Mouse (Mus musculus) embryonic facial prominence, embryonic 15.5 days (tissue): ENCODE results near the gene Rasal1. TPM values are rescaled to one million over a fixed set of nuclear protein-coding genes. Genes with fewer than 3 reads are reported as not detected.

Experiments used
- polyA plus RNA-seq: library from polyadenylated mRNA; unstranded; fragments of >200 nt; fragmentation: Nextera tagmentation; extraction: Ambion mirVana; gene quantifications from 2 replicates; pipeline ENCODE4 v1.2.1, GENCODE M21; 2015

Gene Rasal1
- polyA plus RNA-seq, 1 experiment from 2014 or later, result 1.2 TPM

Other genes with a start within 250 kb of the Rasal1 start
- gene Lhx5, start 217.1 kb upstream of the Rasal1 start, polyA plus RNA-seq, result 0.05 TPM in 2 replicates
- gene Sdsl, start 176.0 kb upstream of the Rasal1 start, polyA plus RNA-seq, result 0.95 and 1.7 TPM in 2 replicates
- not detected in 2 replicates for gene Sds, start 172.3 kb upstream of the Rasal1 start, polyA plus RNA-seq
- gene Plbd2, start 145.2 kb upstream of the Rasal1 start, polyA plus RNA-seq, result 58.6 and 67.9 TPM in 2 replicates
- gene Slc8b1, start 137.6 kb upstream of the Rasal1 start, polyA plus RNA-seq, result 9.0 and 9.3 TPM in 2 replicates
- 28.4 and 28.6 TPM in 2 replicates for gene Tpcn1, start 60.1 kb upstream of the Rasal1 start, polyA plus RNA-seq
- gene Iqcd, start 59.8 kb upstream of the Rasal1 start, polyA plus RNA-seq, result 1.9 and 3.2 TPM in 2 replicates
- 15.5 and 15.8 TPM in 2 replicates for gene Rita1, start 36.2 kb upstream of the Rasal1 start, polyA plus RNA-seq
- gene Ddx54, start 36.1 kb upstream of the Rasal1 start, polyA plus RNA-seq, result 43.4 and 44.5 TPM in 2 replicates
- 0.92 and 2.5 TPM in 2 replicates for gene Cfap73, start 14.6 kb upstream of the Rasal1 start, polyA plus RNA-seq
- 6.2 and 7.7 TPM in 2 replicates for gene Dtx1, start 63.1 kb downstream of the Rasal1 start, polyA plus RNA-seq
- 0.72 and 1.3 TPM in 2 replicates for gene Oas2, start 101.0 kb downstream of the Rasal1 start, polyA plus RNA-seq
- 0.13 and 0.14 TPM in 2 replicates for gene Oas3, start 128.8 kb downstream of the Rasal1 start, polyA plus RNA-seq
- gene Oas1e, start 146.7 kb downstream of the Rasal1 start, polyA plus RNA-seq, result not detected in 2 replicates
- gene Oas1c, start 163.7 kb downstream of the Rasal1 start, polyA plus RNA-seq, result 0.34 and 0.65 TPM in 2 replicates
- gene Oas1f, start 198.6 kb downstream of the Rasal1 start, polyA plus RNA-seq, result 1.0 and 1.3 TPM in 2 replicates
- not detected in 2 replicates for gene Oas1h, start 212.6 kb downstream of the Rasal1 start, polyA plus RNA-seq
- 0.95 and 1.1 TPM in 2 replicates for gene Oas1g, start 238.8 kb downstream of the Rasal1 start, polyA plus RNA-seq